In genomic region chr2:146089157-146089692, GRCm38 (mm10) we compare ENCODE assay signal across 19 mouse cellular contexts.
DNase-seq lines count a peak whose midpoint lies in the region; ATAC-seq lines count a peak whose summit lies in the region.
"Had no signal": no experiment of that assay in that cellular context is flagged by ENCODE, and none has a peak within 500 bp of the region (broad histone marks: within the 10 kb centered on the region; RNA-seq: fewer than 3 reads in every experiment).

No protein-coding gene starts in this region.

- WGBS in forebrain, embryonic 10.5 days, result 39% methylated on average over 6 of the region's 6 CpGs
- 23% methylated on average over 6 of the region's 6 CpGs for WGBS in forebrain, embryonic 16.5 days
- 63% methylated on average over 6 of the region's 6 CpGs for WGBS in hindbrain, embryonic 10.5 days
- WGBS in hindbrain, embryonic 16.5 days, result 38% methylated on average over 6 of the region's 6 CpGs
- WGBS in midbrain, embryonic 13.5 days, result 17% methylated on average over 6 of the region's 6 CpGs
- WGBS in midbrain, embryonic 14.5 days, result 18% methylated on average over 6 of the region's 6 CpGs

- H3K9ac ChIP-seq in forebrain, embryonic 16.5 days (replicated peaks; ENCODE audit: low read depth, low read length), result no peak overlapping the region
- no peak overlapping the region for H3K9ac ChIP-seq in hindbrain, embryonic 16.5 days (ENCODE audit: low read depth, low read length)
- H3K9ac ChIP-seq in midbrain, embryonic 13.5 days (replicated peaks), result no peak overlapping the region
- no peak overlapping the region for H3K9ac ChIP-seq in midbrain, embryonic 14.5 days (replicated peaks; ENCODE audit: low read length)
- H3K9ac ChIP-seq: embryonic facial prominence, embryonic 12.5 days; heart, embryonic 15.5 days; hindbrain, embryonic 14.5 days had no signal

- H3K4me2 ChIP-seq in forebrain, embryonic 16.5 days (ENCODE audit: low read length), result no peak overlapping the region
- H3K4me2 ChIP-seq in hindbrain, embryonic 16.5 days (ENCODE audit: low read length), result no peak overlapping the region
- no peak overlapping the region for H3K4me2 ChIP-seq in midbrain, embryonic 13.5 days (replicated peaks)
- H3K4me2 ChIP-seq in midbrain, embryonic 14.5 days (ENCODE audit: low read length), result no peak overlapping the region
- H3K4me2 ChIP-seq: embryonic facial prominence, embryonic 12.5 days; heart, embryonic 11.5 days; heart, embryonic 15.5 days; hindbrain, embryonic 14.5 days had no signal

- H3K9me3 ChIP-seq in forebrain, embryonic 10.5 days, result no peaks in the 10 kb centered on the region
- no peaks in the 10 kb centered on the region for H3K9me3 ChIP-seq in forebrain, embryonic 16.5 days (ENCODE audit: control insufficient read depth, low read length)
- no peaks in the 10 kb centered on the region for H3K9me3 ChIP-seq in hindbrain, embryonic 10.5 days
- H3K9me3 ChIP-seq in hindbrain, embryonic 16.5 days (ENCODE audit: control insufficient read depth, low read length), result no peaks in the 10 kb centered on the region
- H3K9me3 ChIP-seq in midbrain, embryonic 13.5 days, result no peaks in the 10 kb centered on the region
- no peaks in the 10 kb centered on the region for H3K9me3 ChIP-seq in midbrain, embryonic 14.5 days (ENCODE audit: control insufficient read depth, low read length)
- H3K9me3 ChIP-seq: embryonic facial prominence, embryonic 12.5 days; heart, embryonic 15.5 days had no signal

- DNase-seq in forebrain, embryonic 10.5 days (ENCODE audit: extremely low spot score, low spot score), result no peak
- DNase-seq in hindbrain, embryonic 10.5 days (ENCODE audit: low spot score), result no peak
- DNase-seq in midbrain, embryonic 14.5 days, result no peak
- DNase-seq in frontal cortex, adult 2 months (ENCODE audit: extremely low spot score in 1 of 2, low spot score in 1 of 2), result no peak
- DNase-seq: adrenal gland, postnatal 10 days; cerebellum, adult 11 months; cerebellum, adult 8-10 months; cerebellum, postnatal 14 days; embryo, embryonic 11 days; gastrocnemius, postnatal 36 days; heart, adult 18-20 months; heart, postnatal 14 days had no signal

- H3K4me1 ChIP-seq in forebrain, embryonic 10.5 days, result peaks cover 41% of the 10 kb centered on the region
- H3K4me1 ChIP-seq in forebrain, embryonic 16.5 days (replicated peaks; ENCODE audit: control insufficient read depth, insufficient read depth, low read length), result no peaks in the 10 kb centered on the region; the same call in 1 of the 2 replicates
- H3K4me1 ChIP-seq in hindbrain, embryonic 10.5 days (replicated peaks), result peaks cover 22% of the 10 kb centered on the region
- H3K4me1 ChIP-seq in hindbrain, embryonic 16.5 days (ENCODE audit: control insufficient read depth, insufficient read depth, low read depth, low read length), result no peaks in the 10 kb centered on the region
- H3K4me1 ChIP-seq in midbrain, embryonic 13.5 days (replicated peaks), result peaks cover 18% of the 10 kb centered on the region
- peaks cover 8% of the 10 kb centered on the region for H3K4me1 ChIP-seq in midbrain, embryonic 14.5 days (ENCODE audit: control insufficient read depth, insufficient read depth, low read length)
- H3K4me1 ChIP-seq: embryonic facial prominence, embryonic 12.5 days; heart, embryonic 15.5 days had no signal

- H3K27ac ChIP-seq in forebrain, embryonic 10.5 days, result peak overlapping the region; percentile 48; the same call in 1 of the 2 replicates
- no peak overlapping the region for H3K27ac ChIP-seq in forebrain, embryonic 16.5 days (ENCODE audit: low read length)
- H3K27ac ChIP-seq in hindbrain, embryonic 10.5 days, result 0 out of 2 replicates have a peak overlapping the region, but pooled peaks have one; percentile 4
- H3K27ac ChIP-seq in hindbrain, embryonic 16.5 days (ENCODE audit: low read depth, low read length), result no peak overlapping the region
- H3K27ac ChIP-seq in midbrain, embryonic 13.5 days, result 0 out of 2 replicates have a peak overlapping the region, but pooled peaks have one; percentile 39
- no peak overlapping the region; the same call in 1 of the 2 replicates for H3K27ac ChIP-seq in midbrain, embryonic 14.5 days (replicated peaks; ENCODE audit: low read depth, low read length)
- H3K27ac ChIP-seq: embryonic facial prominence, embryonic 12.5 days; heart, embryonic 15.5 days; hindbrain, embryonic 14.5 days had no signal

- no peaks in the 10 kb centered on the region for H3K36me3 ChIP-seq in forebrain, embryonic 10.5 days (replicated peaks)
- H3K36me3 ChIP-seq in forebrain, embryonic 16.5 days (ENCODE audit: control insufficient read depth, insufficient read depth), result no peaks in the 10 kb centered on the region
- H3K36me3 ChIP-seq in hindbrain, embryonic 10.5 days, result no peaks in the 10 kb centered on the region
- H3K36me3 ChIP-seq in hindbrain, embryonic 16.5 days (ENCODE audit: control insufficient read depth, insufficient read depth, low read length), result no peaks in the 10 kb centered on the region
- H3K36me3 ChIP-seq in midbrain, embryonic 13.5 days, result no peaks in the 10 kb centered on the region
- no peaks in the 10 kb centered on the region for H3K36me3 ChIP-seq in midbrain, embryonic 14.5 days (ENCODE audit: control insufficient read depth, insufficient read depth, low read length)
- H3K36me3 ChIP-seq: embryonic facial prominence, embryonic 12.5 days; heart, embryonic 15.5 days had no signal

- no peak for ATAC-seq in forebrain, embryonic 16.5 days
- no peak for ATAC-seq in hindbrain, embryonic 16.5 days
- ATAC-seq in midbrain, embryonic 13.5 days, result no peak
- no peak for ATAC-seq in midbrain, embryonic 14.5 days (ENCODE audit: low FRiP score, low TSS enrichment)

- H3K27me3 ChIP-seq in forebrain, embryonic 10.5 days (ENCODE audit: poor library complexity, severe bottlenecking), result 0 out of 2 replicates have a peak, but pooled peaks cover 8% of the 10 kb centered on the region
- H3K27me3 ChIP-seq in forebrain, embryonic 16.5 days (replicated peaks; ENCODE audit: control insufficient read depth, insufficient read depth, low read length), result no peaks in the 10 kb centered on the region
- H3K27me3 ChIP-seq in hindbrain, embryonic 10.5 days (ENCODE audit: insufficient read depth, poor library complexity, severe bottlenecking), result no peaks in the 10 kb centered on the region
- no peaks in the 10 kb centered on the region for H3K27me3 ChIP-seq in hindbrain, embryonic 16.5 days (replicated peaks; ENCODE audit: control insufficient read depth, insufficient read depth, low read length)
- no peaks in the 10 kb centered on the region for H3K27me3 ChIP-seq in midbrain, embryonic 13.5 days
- H3K27me3 ChIP-seq in midbrain, embryonic 14.5 days (ENCODE audit: control insufficient read depth, insufficient read depth, low read length), result no peaks in the 10 kb centered on the region
- H3K27me3 ChIP-seq: embryonic facial prominence, embryonic 12.5 days; heart, embryonic 15.5 days had no signal

- no peak overlapping the region for H3K4me3 ChIP-seq in forebrain, embryonic 10.5 days
- H3K4me3 ChIP-seq in forebrain, embryonic 16.5 days (replicated peaks; ENCODE audit: low read length), result no peak overlapping the region
- no peak overlapping the region for H3K4me3 ChIP-seq in hindbrain, embryonic 10.5 days
- no peak overlapping the region for H3K4me3 ChIP-seq in hindbrain, embryonic 16.5 days (ENCODE audit: low read length)
- H3K4me3 ChIP-seq in midbrain, embryonic 13.5 days (replicated peaks), result no peak overlapping the region
- H3K4me3 ChIP-seq in midbrain, embryonic 14.5 days (replicated peaks; ENCODE audit: low read depth, low read length), result no peak overlapping the region
- H3K4me3 ChIP-seq: embryonic facial prominence, embryonic 12.5 days; heart, embryonic 15.5 days had no signal

Comparison
In these comparisons a context has a peak if more than half of its experiments do, and no peak if none do; other contexts are left out.
1. H3K27ac ChIP-seq: peak in forebrain, embryonic 10.5 days (single experiment), hindbrain, embryonic 10.5 days (single experiment) and midbrain, embryonic 13.5 days (single experiment); none in forebrain, embryonic 16.5 days (single experiment), hindbrain, embryonic 16.5 days (single experiment) and midbrain, embryonic 14.5 days (single experiment).